Mouse (Mus musculus): Measurements from ENCODE around the gene Ercc6.

DNA sequence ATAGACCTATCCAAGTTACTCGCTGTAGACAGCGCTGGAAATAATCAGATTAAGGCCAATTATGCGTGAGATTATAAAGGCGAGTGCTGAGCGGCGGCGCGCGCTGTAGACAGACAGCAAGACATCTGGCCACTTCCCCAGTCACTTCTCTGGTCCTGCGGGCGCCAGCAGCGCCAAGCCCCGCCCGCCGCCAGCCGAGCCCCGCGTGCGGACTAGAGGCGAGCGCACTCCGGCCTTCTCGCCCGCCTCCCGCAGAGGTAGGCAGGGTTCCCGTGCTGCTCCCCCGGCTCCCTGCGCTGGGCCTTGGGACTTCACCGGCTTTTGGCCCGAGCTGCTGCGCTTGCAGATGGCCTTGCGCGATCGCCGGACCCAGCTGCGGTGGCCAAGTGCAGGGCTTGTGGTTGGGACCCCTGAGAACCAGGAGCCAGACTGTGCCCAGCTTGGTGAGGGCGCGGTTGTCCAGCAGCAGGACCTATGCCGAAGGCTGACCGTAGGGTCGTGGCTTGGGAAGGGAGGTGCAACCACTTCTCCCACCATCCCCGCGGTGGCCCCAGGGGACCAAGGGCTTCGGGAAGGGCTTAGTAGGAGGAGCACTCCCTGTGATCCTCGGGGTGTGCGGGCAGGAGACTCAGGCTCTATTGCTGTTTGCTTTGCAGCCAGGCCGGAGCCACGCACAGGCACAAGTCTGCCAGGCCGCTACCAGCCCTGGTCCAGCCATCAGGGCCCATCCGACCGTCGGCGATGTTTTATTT, 86.1 kb downstream of the Ercc6 start, which contains the start of gene Prrxl1:
- TF ChIP-seq CTCF (conservative IDR thresholded peaks at IDR 0.05; ENCODE audit: insufficient read depth, insufficient read length, low read depth, low read length) (no peak), POLR2A (IDR thresholded peaks at IDR 0.05; ENCODE audit: low read depth, low read length) (no peak)

Data from kidney, adult 2 months (tissue).